Mouse (Mus musculus) urinary bladder, adult 18-20 months (tissue): Measurements from ENCODE around the gene Dmc1.
A peak's percentile ranks its signal among the peaks of the same experiment; 100 is the strongest.

Experiments
- DNase-seq, 2 experiments: peaks; one replicate each; pipeline ENCODE4 v3.0.0; 2022; ENCODE audit warnings: low spot score in 2 of 2, mixed read lengths in 2 of 2

The Dmc1 gene

DNA sequence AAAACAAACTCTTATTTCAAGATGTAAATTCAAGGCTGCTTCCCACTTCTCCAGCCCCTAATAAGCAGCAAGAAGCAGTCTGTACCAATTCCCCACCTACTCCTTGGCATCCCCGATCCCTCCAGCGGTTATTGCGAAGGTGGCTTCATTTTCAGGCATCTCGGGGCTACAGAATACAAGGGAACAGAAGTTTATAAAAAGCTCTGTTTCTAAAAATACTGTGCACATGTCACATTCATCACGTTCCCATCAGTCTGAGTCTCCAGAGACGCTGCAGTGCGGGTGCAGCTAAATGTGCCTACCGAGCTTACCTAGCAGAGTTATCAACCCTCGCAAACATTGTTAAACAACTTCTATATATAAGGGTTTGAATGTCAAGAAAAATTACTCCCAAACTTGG lies 42.5 kb downstream of the Dmc1 start:
- DNase-seq = no peak

- no peak for DNase-seq
Measured at GRCm38 (mm10) chr15:79559649-79560048, 45.3 kb downstream of the Dmc1 start.

GRCm38 (mm10) chr15:79552566-79552965 lies 52.3 kb downstream of the Dmc1 start:
- DNase-seq = no peak

GRCm38 (mm10) chr15:79548226-79548625 lies 56.7 kb downstream of the Dmc1 start:
- no peak for DNase-seq

- no peak for DNase-seq
Measured at GRCm38 (mm10) chr15:79547289-79547820, 57.6 kb downstream of the Dmc1 start.

GRCm38 (mm10) chr15:79546410-79547288 lies 58.3 kb downstream of the Dmc1 start, which contains the start of gene Ddx17:
Gene Ddx17 (minus strand): TSS chr15:79546741.
- DNase-seq = peak; percentile 97 to 98

- DNase-seq = peak in 1 of 2 experiments; percentile 56
Measured at GRCm38 (mm10) chr15:79545921-79546399, 58.9 kb downstream of the Dmc1 start.

- no peak for DNase-seq
Measured at GRCm38 (mm10) chr15:79545496-79545895, 59.4 kb downstream of the Dmc1 start.

DNA sequence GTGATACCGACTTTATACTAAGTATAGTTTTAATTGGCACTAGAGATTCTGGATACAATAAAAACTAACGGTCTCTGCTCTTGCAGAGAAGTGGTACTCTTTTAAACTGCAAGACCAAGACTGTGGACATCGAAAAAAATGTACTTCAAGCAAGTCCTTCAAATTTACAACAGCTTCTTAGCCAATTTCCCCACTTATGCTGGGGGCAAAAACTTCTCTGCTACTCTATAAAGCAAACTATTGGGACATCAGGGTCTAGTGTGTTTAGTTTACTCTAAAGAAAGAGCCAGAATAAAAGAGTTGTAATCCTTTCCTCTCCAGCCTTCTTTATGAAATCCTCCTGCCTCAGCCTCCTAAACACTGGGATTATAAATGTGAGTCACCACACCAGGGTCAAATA lies 60.9 kb downstream of the Dmc1 start:
- DNase-seq = no peak

- DNase-seq = no peak
Measured at GRCm38 (mm10) chr15:79533796-79534195, 71.1 kb downstream of the Dmc1 start.

DNA sequence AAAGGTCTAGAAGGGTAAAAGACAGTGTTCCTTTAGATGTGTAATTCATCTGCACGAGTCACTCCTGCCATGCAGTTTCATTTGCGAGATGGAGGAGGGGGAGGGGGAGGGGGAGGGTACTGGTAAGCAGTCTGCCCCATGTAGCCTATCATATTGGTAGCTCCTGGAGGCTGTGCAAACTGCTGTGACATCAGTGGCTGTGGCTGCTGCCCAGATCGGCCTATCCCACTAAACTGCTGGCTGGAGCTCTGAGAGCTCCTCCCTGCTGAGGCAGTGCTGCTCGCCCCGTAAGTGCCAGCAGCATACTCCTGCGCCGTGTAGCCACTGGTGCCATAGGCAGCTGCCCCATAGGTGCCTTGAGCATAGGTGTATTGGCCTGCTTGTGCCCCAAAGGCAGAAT lies 75.0 kb downstream of the Dmc1 start:
- no peak for DNase-seq

DNA sequence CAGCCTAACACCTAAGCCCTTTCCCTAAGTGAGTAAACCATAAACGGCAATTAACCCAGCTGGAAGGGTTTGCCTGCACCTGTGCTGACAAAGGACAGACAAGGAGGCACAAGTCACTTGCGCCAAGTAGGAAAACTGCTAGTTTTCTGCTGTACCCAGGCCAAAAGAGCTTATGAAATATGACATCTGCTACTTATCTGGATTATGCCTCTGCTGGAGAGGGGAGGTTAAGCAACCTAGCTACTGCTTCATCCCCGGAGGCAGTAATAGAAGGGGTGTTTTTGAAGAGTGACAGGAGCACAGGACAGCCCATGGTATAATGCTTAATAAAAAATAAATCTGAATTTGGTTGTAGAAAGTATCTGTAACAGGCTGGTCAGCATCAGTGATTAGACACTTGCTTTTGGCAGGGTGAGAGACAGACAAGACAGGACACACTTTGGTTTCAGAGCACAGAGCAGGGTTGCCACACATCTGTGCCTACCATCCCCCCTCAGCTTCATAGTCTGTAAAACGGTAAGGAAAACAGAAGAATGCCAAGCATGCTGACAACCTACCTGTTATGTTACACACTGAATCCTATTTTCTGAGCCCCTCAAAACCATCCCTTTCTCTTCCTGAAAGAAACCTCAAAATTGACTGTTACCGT lies 76.8 kb downstream of the Dmc1 start:
- DNase-seq = no peak

DNA sequence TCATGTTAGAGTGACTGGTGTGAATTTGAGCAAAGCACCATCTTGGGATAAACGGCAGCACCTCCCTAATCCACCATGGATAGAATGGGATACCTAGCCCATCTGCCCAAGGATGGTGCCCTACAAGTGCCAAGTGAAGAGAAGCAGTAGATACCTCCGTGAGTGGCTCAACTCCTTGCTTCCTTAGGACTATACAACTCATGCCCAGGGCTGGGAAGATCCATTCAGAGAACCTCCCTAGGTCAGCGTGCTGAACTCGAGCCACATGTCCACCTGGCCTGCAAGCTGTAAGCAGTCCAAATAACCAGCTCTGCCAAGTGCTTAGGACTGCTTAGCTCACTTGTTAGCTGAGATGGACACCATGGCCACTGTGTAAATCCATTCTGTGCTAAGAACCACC lies 77.7 kb downstream of the Dmc1 start:
- no peak for DNase-seq

DNA sequence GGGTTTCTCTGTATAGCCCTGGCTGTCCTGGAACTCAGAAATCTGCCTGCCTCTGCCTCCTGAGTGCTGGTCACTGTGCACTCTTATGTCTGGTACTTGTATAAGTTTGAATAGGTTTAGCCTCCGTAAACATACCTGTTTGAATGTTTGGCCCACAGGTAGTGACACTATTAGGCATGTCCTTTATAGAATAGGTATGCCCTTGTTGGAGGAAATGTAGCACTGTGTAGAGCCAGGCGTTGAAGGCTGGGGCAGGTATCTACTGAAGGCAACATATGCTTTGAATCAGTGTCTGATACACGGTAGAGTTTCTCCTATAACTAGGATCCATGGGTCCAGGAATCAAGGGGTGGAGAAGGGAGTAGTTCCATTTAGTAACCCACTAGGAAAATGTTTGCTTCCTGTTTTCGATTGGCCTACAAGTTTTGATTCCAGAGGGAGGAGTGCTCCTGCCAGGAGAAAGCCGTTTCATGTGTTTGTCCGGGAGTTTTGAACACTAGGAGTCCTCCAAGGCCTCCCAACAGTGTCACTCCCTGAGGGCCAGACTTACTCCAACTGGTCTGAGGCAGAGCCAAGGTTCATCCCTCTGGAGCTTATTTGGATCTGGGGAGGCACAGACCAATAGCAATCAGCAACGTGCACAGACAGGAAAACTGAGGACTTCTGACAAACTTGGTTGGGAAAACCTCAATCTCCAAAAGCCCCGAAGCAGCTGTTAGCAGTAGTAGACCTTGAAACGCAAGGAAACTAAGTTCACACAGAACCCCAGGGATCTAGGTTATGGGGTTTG lies 78.7 kb downstream of the Dmc1 start:
- DNase-seq = no peak

GRCm38 (mm10) chr15:79525564-79525963 lies 79.3 kb downstream of the Dmc1 start:
- DNase-seq = no peak

- DNase-seq = no peak
Measured at GRCm38 (mm10) chr15:79519400-79520220, 85.3 kb downstream of the Dmc1 start.

GRCm38 (mm10) chr15:79518571-79518970 lies 86.3 kb downstream of the Dmc1 start:
- DNase-seq = no peak

- no peak for DNase-seq
Measured at GRCm38 (mm10) chr15:79517710-79518109, 87.2 kb downstream of the Dmc1 start.

DNA sequence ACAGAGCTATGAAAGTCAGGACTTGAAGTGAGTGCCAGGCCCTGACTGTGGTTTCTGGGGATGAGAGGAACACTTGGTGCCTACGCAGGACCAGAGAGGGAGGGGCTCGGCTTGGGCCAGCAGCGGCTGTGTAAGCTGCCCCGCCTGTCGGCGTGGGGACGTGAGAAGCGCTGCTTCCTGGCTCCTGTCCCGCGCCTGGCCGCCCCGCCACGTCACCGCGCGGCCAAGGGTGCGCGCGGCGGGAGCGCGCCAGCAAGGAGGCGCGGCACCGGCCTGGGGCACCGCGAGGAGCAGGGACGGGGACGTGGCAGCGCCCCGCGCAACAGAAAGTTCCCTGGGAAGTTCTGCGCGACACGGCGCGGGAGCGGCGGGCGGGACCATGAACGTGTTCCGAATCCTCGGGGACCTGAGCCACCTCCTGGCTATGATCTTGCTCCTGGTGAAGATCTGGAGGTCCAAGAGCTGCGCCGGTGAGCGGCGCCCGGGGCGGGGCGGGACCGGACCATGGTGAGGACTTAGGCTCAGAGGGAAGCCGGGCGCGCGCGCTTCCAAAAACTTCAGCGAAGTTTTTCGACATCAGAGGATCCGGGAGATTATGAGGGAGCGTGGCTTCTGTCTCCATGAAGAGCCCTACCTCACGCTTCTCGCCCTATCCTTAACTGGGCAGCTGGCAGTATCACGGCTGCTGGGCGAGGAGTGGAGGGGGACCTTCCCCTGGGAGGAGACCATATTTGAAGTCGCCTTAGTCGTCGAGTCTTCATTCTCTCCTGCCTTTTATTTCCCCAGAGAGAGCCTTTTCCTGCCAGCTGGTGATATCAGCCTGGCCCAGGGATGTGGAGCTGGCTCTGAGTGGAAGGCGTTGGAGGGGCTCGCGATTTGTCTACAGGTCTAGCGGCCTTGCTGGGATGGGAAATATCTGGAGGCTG lies 88.5 kb downstream of the Dmc1 start, which contains the start of gene Kdelr3:
Kdelr3 (plus strand) TSS at position 241 of the 926 bp plus-strand sequence.
- DNase-seq = peak; percentile 57 to 68

- no peak for DNase-seq
Measured at GRCm38 (mm10) chr15:79513940-79514339, 91.0 kb downstream of the Dmc1 start.
